Comparison of ENCODE assay signal across 14 mouse cellular contexts in the genomic region with DNA sequence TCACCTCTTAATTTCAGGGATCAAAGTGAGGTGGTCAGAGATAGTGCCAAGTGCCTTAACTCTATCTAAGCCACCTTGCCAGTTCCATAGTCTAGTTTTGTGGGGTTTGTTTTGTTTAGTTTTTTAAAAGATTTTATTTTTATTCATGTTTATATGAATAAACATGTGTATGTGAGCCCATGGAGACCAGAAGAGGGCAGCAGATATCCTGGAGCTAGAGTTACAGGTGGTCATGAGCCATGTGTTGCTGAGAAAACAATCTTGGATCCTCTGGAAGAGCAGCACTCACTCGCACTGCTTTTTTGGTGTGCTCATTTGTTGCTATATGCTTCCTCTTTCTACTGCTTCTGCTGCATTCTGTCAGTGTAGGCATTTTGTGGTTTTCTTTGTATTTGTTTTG.
DNase-seq lines count a peak whose midpoint lies in the region; TF ChIP-seq lines count a peak whose summit lies in the region.
"Had no signal": no experiment of that assay in that cellular context is flagged by ENCODE, and none has a peak within 500 bp of the region (broad histone marks: within the 10 kb centered on the region; RNA-seq: fewer than 3 reads in every experiment).

No protein-coding gene starts in this region.

- no peak overlapping the region for H3K27ac ChIP-seq in gastrocnemius, adult 2 months
- no peak overlapping the region for H3K27ac ChIP-seq in left cerebral cortex, adult 2 months
- no peak overlapping the region for H3K27ac ChIP-seq in CH12.LX (ENCODE audit: insufficient read depth, low read depth)
- H3K27ac ChIP-seq: intestine, embryonic 15.5 days had no signal

- no peak overlapping the region for H3K4me3 ChIP-seq in gastrocnemius, adult 2 months
- no peak overlapping the region for H3K4me3 ChIP-seq in left cerebral cortex, adult 2 months
- no peak overlapping the region for H3K4me3 ChIP-seq in CH12.LX (replicated peaks in 1 of 3; ENCODE audit: low read depth in 2 of 3, low read length in 2 of 3, poor library complexity in 1 of 3)
- H3K4me3 ChIP-seq: intestine, embryonic 15.5 days had no signal

- TF ChIP-seq CTCF in gastrocnemius, adult 2 months (IDR thresholded peaks at IDR 0.05) = peak; percentile 42
- peak; percentile 44 for TF ChIP-seq CTCF in left cerebral cortex, adult 2 months (IDR thresholded peaks at IDR 0.05)
- TF ChIP-seq CTCF in CH12.LX (conservative IDR thresholded peaks at IDR 0.05 in 1 of 2, IDR thresholded peaks at IDR 0.05 in 1 of 2; ENCODE audit: low read depth in 2 of 2, low read length in 2 of 2) = peak in 1 of 2 experiments; percentile 38; a peak in 1 of 4 replicates

- no peaks in the 10 kb centered on the region for H3K4me1 ChIP-seq in CH12.LX (ENCODE audit: control insufficient read depth in 1 of 2, insufficient read depth in 2 of 2)
- H3K4me1 ChIP-seq: intestine, embryonic 15.5 days had no signal

- TF ChIP-seq RAD21 in CH12.LX (IDR thresholded peaks at IDR 0.05; ENCODE audit: low read depth, low read length) = peak; percentile 28

- H3K9ac ChIP-seq in CH12.LX (ENCODE audit: insufficient read depth, low read depth) = no peak overlapping the region
- H3K9ac ChIP-seq: intestine, embryonic 15.5 days had no signal

- no peaks in the 10 kb centered on the region for H3K27me3 ChIP-seq in CH12.LX (replicated peaks)
- H3K27me3 ChIP-seq: intestine, embryonic 15.5 days had no signal

- dilution Hi-C loops in CH12.LX (cut with MboI; ENCODE audit: extremely low pct_ligation_motif_present, extremely low pct_unique_long_range_greater_than_20kb, low sequenced_read_pairs) = no loop called here

- TF ChIP-seq EP300 in CH12.LX (IDR thresholded peaks at IDR 0.05; ENCODE audit: low read length) = no peak

- intact Hi-C loops in gastrocnemius, adult 2 months (cut with DNase I) = no loop called here
- intact Hi-C loops in left cerebral cortex, adult 2 months (cut with DNase I) = no loop called here

- H3K4me2 ChIP-seq in CH12.LX (ENCODE audit: insufficient read depth, low read depth, poor library complexity, severe bottlenecking) = no peak overlapping the region
- H3K4me2 ChIP-seq: intestine, embryonic 15.5 days had no signal

- no peak for DNase-seq in gastrocnemius, adult 2 months
- no peak for DNase-seq in gastrocnemius, postnatal 4 days (ENCODE audit: low spot score in 2 of 2)
- DNase-seq in left cerebral cortex, adult 2 months (ENCODE audit: extremely low spot score in 1 of 2, low spot score in 2 of 2) = no peak
- DNase-seq in left cerebral cortex, adult 8-10 months (ENCODE audit: low spot score in 2 of 2) = no peak
- DNase-seq in CH12.LX (ENCODE audit: extremely low read depth) (peak; percentile 4), adipocyte (ENCODE audit: low spot score) (peak; percentile 44)
- no peak for DNase-seq in spleen, postnatal 10 days (ENCODE audit: low spot score in 2 of 2)
- no peak for DNase-seq in urinary bladder, postnatal 10 days (ENCODE audit: low spot score)
- DNase-seq: adrenal gland, adult 2 months; cerebellum, adult 11-12 months; heart, adult 18-20 months; heart, postnatal 4 days had no signal

- no peaks in the 10 kb centered on the region for H3K79me2 ChIP-seq in CH12.LX (replicated peaks; ENCODE audit: control insufficient read depth, extremely low read depth, insufficient read depth, poor library complexity, severe bottlenecking)

- TF ChIP-seq POLR2A in CH12.LX (IDR thresholded peaks at IDR 0.05; ENCODE audit: low read depth, low read length) = no peak

- peaks cover 7 to 49% of the 10 kb centered on the region in 2 experiments for H3K36me3 ChIP-seq in CH12.LX (replicated peaks in 1 of 2; ENCODE audit: control insufficient read depth in 1 of 2, insufficient read depth in 1 of 2, low read length in 1 of 2)
- H3K36me3 ChIP-seq: intestine, embryonic 15.5 days had no signal

- in situ Hi-C loops in CH12.LX (cut with MboI; ENCODE audit: low pct_ligation_motif_present, low pct_unique_long_range_greater_than_20kb, low sequenced_read_pairs) = no loop called here

- H3K9me3 ChIP-seq in CH12.LX (replicated peaks; ENCODE audit: low read length) = no peaks in the 10 kb centered on the region
- H3K9me3 ChIP-seq: G1E; intestine, embryonic 15.5 days had no signal

TF ChIP-seq in CH12.LX, 34 proteins besides CTCF, POLR2A, EP300 and RAD21:
- no peak for TF ChIP-seq PAX5 (IDR thresholded peaks at IDR 0.05; ENCODE audit: low read length)
- TF ChIP-seq MYC (IDR thresholded peaks at IDR 0.05; ENCODE audit: low read depth, low read length) = 0 out of 2 replicates have a peak, but pooled peaks have one; percentile 39
- no peak for TF ChIP-seq E2F4 (IDR thresholded peaks at IDR 0.05; ENCODE audit: insufficient replicate concordance, low read depth, low read length)
- no peak for TF ChIP-seq SIN3A (IDR thresholded peaks at IDR 0.05; ENCODE audit: low read length)
- no peak for TF ChIP-seq CHD1 (IDR thresholded peaks at IDR 0.05; ENCODE audit: low read depth, low read length)
TF ChIP-seq in CH12.LX: peak in this region for 1.

Comparison
In these comparisons a context has a peak if more than half of its experiments do, and no peak if none do; other contexts are left out.
1. DNase-seq: peak in CH12.LX (single experiment) and adipocyte (single experiment); none in gastrocnemius, adult 2 months (single experiment), gastrocnemius, postnatal 4 days (0 of 2), left cerebral cortex, adult 2 months (0 of 2), left cerebral cortex, adult 8-10 months (0 of 2), spleen, postnatal 10 days (0 of 2) and urinary bladder, postnatal 10 days (single experiment).